Mouse (Mus musculus) hindbrain, embryonic 10.5 days (tissue): ENCODE data around the gene 1500009C09Rik. TPM values are rescaled to one million over a fixed set of nuclear protein-coding genes. Genes with fewer than 3 reads are reported as not detected.

Experiments
- DNase-seq: peaks from one replicate; pipeline ENCODE4 v3.0.0-alpha.2; 2017; ENCODE audit warnings: low spot score
- H3K27ac ChIP-seq: fragments of 300-500 bp; sonication (generic); 2 replicates; pipeline ENCODE4 v1.5.1; 2016; ENCODE audit warnings: mild to moderate bottlenecking, moderate library complexity
- H3K27me3 ChIP-seq: fragments of 300-500 bp; sonication (generic); 2 replicates; pipeline ENCODE4 v1.6.1; 2016; ENCODE audit warnings: mild to moderate bottlenecking; ENCODE audit not compliant: poor library complexity, insufficient read depth, severe bottlenecking
- H3K36me3 ChIP-seq: fragments of 300-500 bp; sonication (generic); 2 replicates; pipeline ENCODE4 v1.6.1; 2016; ENCODE audit warnings: mild to moderate bottlenecking, moderate library complexity
- H3K4me1 ChIP-seq: fragments of 300-500 bp; sonication (generic); replicated peaks from 2 replicates; pipeline ENCODE4 v1.6.1; 2016; ENCODE audit warnings: mild to moderate bottlenecking
- H3K4me3 ChIP-seq: fragments of 300-500 bp; sonication (generic); 2 replicates; pipeline ENCODE4 v1.5.1; 2016; ENCODE audit warnings: mild to moderate bottlenecking, moderate library complexity
- H3K9me3 ChIP-seq: fragments of 300-500 bp; sonication (generic); 2 replicates; pipeline ENCODE4 v1.6.1; 2016; ENCODE audit warnings: mild to moderate bottlenecking, moderate library complexity
- WGBS: fragments of 180-500 bp; shearing (Covaris S2); methylation state at CpG from one replicate; pipeline ENCODE4 v1.1.7; 2016; 5-methylcytosine and 5-hydroxymethylcytosine counted together
- polyA plus RNA-seq: library from polyadenylated mRNA; unstranded; fragments of >200 nt; fragmentation: Nextera tagmentation; extraction: Ambion mirVana; gene quantifications from 2 replicates; pipeline ENCODE4 v1.2.1, GENCODE M21; 2016

The 1500009C09Rik gene
- polyA plus RNA-seq, 1 experiment from 2014 or later = 1.5 TPM

- Histone ChIP-seq H3K4me3 (peak within 1 kb of the TSS; percentile 50), H3K9me3 (no peaks in the 10 kb centered on the region), H3K36me3 (no peaks in the 10 kb centered on the region), H3K27ac (peak within 1 kb of the TSS; percentile 69), H3K4me1 (peaks cover 45% of the 10 kb centered on the region), H3K27me3 (peaks cover 61% of the 10 kb centered on the region)
- no peak for DNase-seq
- WGBS = 1% methylated on average over 44 of the region's 44 CpGs
These were observed 28.3 kb upstream of the 1500009C09Rik start, which contains the start of gene Tnfrsf13c for GRCm38 (mm10) chr15:82223657-82224601. Gene Tnfrsf13c (minus strand): TSS chr15:82224369.

GRCm38 (mm10) chr15:82224602-82225215 is 27.5 kb upstream of the 1500009C09Rik start:
- WGBS = 37% methylated on average over 7 of the region's 7 CpGs
- H3K4me1 ChIP-seq = peaks cover 44% of the 10 kb centered on the region
- no peaks in the 10 kb centered on the region for H3K36me3 ChIP-seq
- H3K27me3 ChIP-seq = peaks cover 58% of the 10 kb centered on the region
- no peak overlapping the region for H3K27ac ChIP-seq
- peak overlapping the region; percentile 50 for H3K4me3 ChIP-seq
- H3K9me3 ChIP-seq = no peaks in the 10 kb centered on the region
- no peak for DNase-seq

GRCm38 (mm10) chr15:82225769-82226168 is 26.4 kb upstream of the 1500009C09Rik start:
- Histone ChIP-seq H3K4me3 (no peak overlapping the region), H3K27ac (no peak overlapping the region), H3K27me3 (peaks cover 54% of the 10 kb centered on the region), H3K9me3 (no peaks in the 10 kb centered on the region), H3K36me3 (no peaks in the 10 kb centered on the region), H3K4me1 (peaks cover 46% of the 10 kb centered on the region)
- DNase-seq = no peak
- 89% methylated on average over 5 of the region's 5 CpGs for WGBS

- Histone ChIP-seq H3K27ac (peak overlapping the region; percentile 41), H3K4me1 (peaks cover 30% of the 10 kb centered on the region), H3K27me3 (peaks cover 23% of the 10 kb centered on the region), H3K4me3 (no peak overlapping the region), H3K9me3 (no peaks in the 10 kb centered on the region), H3K36me3 (peaks cover 19% of the 10 kb centered on the region)
- WGBS = 43% methylated on average over 11 of the region's 11 CpGs
- DNase-seq = no peak
These were observed 22.6 kb upstream of the 1500009C09Rik start for GRCm38 (mm10) chr15:82229542-82230045.

- 64% methylated on average over 6 of the region's 6 CpGs for WGBS
- Histone ChIP-seq H3K4me3 (no peak overlapping the region), H3K4me1 (peaks cover 26% of the 10 kb centered on the region), H3K36me3 (peaks cover 21% of the 10 kb centered on the region), H3K27ac (peak overlapping the region; percentile 41), H3K9me3 (no peaks in the 10 kb centered on the region), H3K27me3 (peaks cover 17% of the 10 kb centered on the region)
- no peak for DNase-seq
These were observed 22.0 kb upstream of the 1500009C09Rik start for GRCm38 (mm10) chr15:82230098-82230611.

GRCm38 (mm10) chr15:82231100-82231499 is 21.1 kb upstream of the 1500009C09Rik start:
- Histone ChIP-seq H3K4me3 (no peak overlapping the region), H3K36me3 (peaks cover 21% of the 10 kb centered on the region), H3K4me1 (peaks cover 29% of the 10 kb centered on the region), H3K27me3 (peaks cover 8% of the 10 kb centered on the region), H3K27ac (no peak overlapping the region), H3K9me3 (no peaks in the 10 kb centered on the region)
- no peak for DNase-seq
- WGBS = 79% methylated on average over 4 of the region's 4 CpGs

GRCm38 (mm10) chr15:82231591-82232378 is 20.4 kb upstream of the 1500009C09Rik start:
- H3K4me3 ChIP-seq = no peak overlapping the region
- H3K4me1 ChIP-seq = peaks cover 29% of the 10 kb centered on the region
- H3K9me3 ChIP-seq = no peaks in the 10 kb centered on the region
- DNase-seq = no peak
- H3K27ac ChIP-seq = no peak overlapping the region
- WGBS = 71% methylated on average over 11 of the region's 11 CpGs
- peaks cover 21% of the 10 kb centered on the region for H3K36me3 ChIP-seq
- H3K27me3 ChIP-seq = 0 out of 2 replicates have a peak, but pooled peaks cover under 1% of the 10 kb centered on the region

GRCm38 (mm10) chr15:82232651-82233050 is 19.5 kb upstream of the 1500009C09Rik start:
- H3K36me3 ChIP-seq = peaks cover 21% of the 10 kb centered on the region
- H3K27me3 ChIP-seq = no peaks in the 10 kb centered on the region
- H3K9me3 ChIP-seq = no peaks in the 10 kb centered on the region
- H3K4me1 ChIP-seq = peaks cover 29% of the 10 kb centered on the region
- no peak for DNase-seq
- 73% methylated on average over 4 of the region's 4 CpGs for WGBS
- no peak overlapping the region for H3K4me3 ChIP-seq
- no peak overlapping the region for H3K27ac ChIP-seq

- Histone ChIP-seq H3K4me3 (no peak overlapping the region), H3K27me3 (no peaks in the 10 kb centered on the region), H3K9me3 (no peaks in the 10 kb centered on the region), H3K36me3 (peaks cover 44% of the 10 kb centered on the region), H3K27ac (no peak overlapping the region), H3K4me1 (peaks cover 13% of the 10 kb centered on the region)
- DNase-seq = no peak
- WGBS = 78% methylated on average over 10 of the region's 10 CpGs
These were observed 16.5 kb upstream of the 1500009C09Rik start for GRCm38 (mm10) chr15:82235661-82236060.

- no peak overlapping the region for H3K27ac ChIP-seq
- 23% methylated on average over 5 of the region's 5 CpGs for WGBS
- H3K4me3 ChIP-seq = no peak overlapping the region
- H3K27me3 ChIP-seq = no peaks in the 10 kb centered on the region
- DNase-seq = peak; percentile 83
- H3K9me3 ChIP-seq = no peaks in the 10 kb centered on the region
- H3K36me3 ChIP-seq = peaks cover 49% of the 10 kb centered on the region
- H3K4me1 ChIP-seq = peaks cover 11% of the 10 kb centered on the region
These were observed 15.6 kb upstream of the 1500009C09Rik start for GRCm38 (mm10) chr15:82236565-82236964.

GRCm38 (mm10) chr15:82243311-82243710 is 8.9 kb upstream of the 1500009C09Rik start:
- no peak for DNase-seq
- WGBS = 81% methylated on average over 3 of the region's 3 CpGs
- no peaks in the 10 kb centered on the region for H3K9me3 ChIP-seq
- peak overlapping the region; percentile 96 for H3K27ac ChIP-seq
- H3K27me3 ChIP-seq = peaks cover 3% of the 10 kb centered on the region; the same call in 1 of the 2 replicates
- peak overlapping the region; percentile 80 for H3K4me3 ChIP-seq
- H3K36me3 ChIP-seq = peaks cover 21% of the 10 kb centered on the region
- H3K4me1 ChIP-seq = peaks cover 14% of the 10 kb centered on the region

- Histone ChIP-seq H3K36me3 (peaks cover 17% of the 10 kb centered on the region), H3K4me1 (peaks cover 14% of the 10 kb centered on the region), H3K27me3 (peaks cover 3% of the 10 kb centered on the region; the same call in 1 of the 2 replicates), H3K4me3 (peak overlapping the region; percentile 80), H3K27ac (peak overlapping the region; percentile 96), H3K9me3 (no peaks in the 10 kb centered on the region)
- DNase-seq = no peak
- 10% methylated on average over 12 of the region's 12 CpGs for WGBS
These were observed 8.5 kb upstream of the 1500009C09Rik start for GRCm38 (mm10) chr15:82243742-82244114.
